Mouse (Mus musculus) megakaryocyte progenitor cell, adult 5-6 weeks (primary cell): Measurements from ENCODE around the gene Nono. TPM values are rescaled to one million over a fixed set of nuclear protein-coding genes. Genes with fewer than 3 reads are reported as not detected.

Experiments used
- ATAC-seq: replicated peaks from 2 replicates; pipeline ENCODE4 v1.8.0; 2016; ENCODE audit warnings: mild to moderate bottlenecking, moderate TSS enrichment, inconsistent platforms; ENCODE audit not compliant: poor library complexity
- total RNA-seq, 2 experiments: library from RNA; stranded (forward) in 1 of 2; stranded (reverse) in 1 of 2; fragments of 157-497, 149-512 nt in 1 of 2; fragments of 200-1000 nt in 1 of 2; gene quantifications; 2 replicates each; pipeline versions ENCODE4 v1.2.3 to v1.2.4; 2015 to 2017

Nono gene
- total RNA-seq (2015) (244 and 248 TPM in 2 replicates), total RNA-seq (2017) (452 and 507 TPM in 2 replicates)

GRCm38 (mm10) chrX:101429142-101429949, at the start of gene Nono:
Nono (plus strand) TSS chrX:101429318.
- ATAC-seq = peak; percentile 87

GRCm38 (mm10) chrX:101379744-101380143, 49.4 kb upstream of the Nono start:
- ATAC-seq = no peak

GRCm38 (mm10) chrX:101383455-101383854, 45.7 kb upstream of the Nono start:
- no peak for ATAC-seq

GRCm38 (mm10) chrX:101384439-101385137, 44.5 kb upstream of the Nono start:
- ATAC-seq = 0 out of 2 replicates have a peak, but pooled peaks have one; percentile 6

GRCm38 (mm10) chrX:101386222-101386621, 42.9 kb upstream of the Nono start:
- no peak for ATAC-seq

DNA sequence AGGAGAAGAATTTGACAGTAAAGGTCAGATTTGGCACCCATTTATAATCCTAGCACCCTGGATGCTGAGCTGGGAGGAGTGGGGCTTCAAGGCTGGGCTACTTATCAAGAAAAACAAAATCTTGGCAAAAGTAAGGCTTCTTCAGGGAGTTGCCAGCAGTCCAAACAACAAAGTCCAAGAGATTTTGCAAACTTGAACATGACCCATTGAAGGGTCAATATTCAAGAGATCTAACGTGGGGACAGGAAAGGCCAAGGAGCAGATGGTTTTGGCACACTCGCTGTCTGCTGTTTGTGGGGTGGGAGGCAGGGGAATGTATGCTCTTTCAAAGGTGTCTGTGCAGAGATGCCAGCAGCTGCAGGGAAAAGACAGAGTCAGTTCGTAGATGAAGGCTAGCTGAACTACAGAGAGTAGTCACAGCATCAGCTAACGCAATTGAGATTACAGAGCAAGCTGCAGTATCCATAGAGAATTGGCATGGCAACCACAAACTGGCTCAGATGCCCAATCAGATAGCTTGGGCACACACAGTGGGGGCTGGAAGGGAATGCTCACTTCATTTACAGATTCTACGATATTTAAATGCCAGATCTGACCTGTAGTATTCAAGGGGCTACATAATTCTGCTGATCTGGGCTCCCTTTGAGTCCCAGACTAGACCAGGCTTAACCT, 40.1 kb upstream of the Nono start:
- ATAC-seq = no peak

DNA sequence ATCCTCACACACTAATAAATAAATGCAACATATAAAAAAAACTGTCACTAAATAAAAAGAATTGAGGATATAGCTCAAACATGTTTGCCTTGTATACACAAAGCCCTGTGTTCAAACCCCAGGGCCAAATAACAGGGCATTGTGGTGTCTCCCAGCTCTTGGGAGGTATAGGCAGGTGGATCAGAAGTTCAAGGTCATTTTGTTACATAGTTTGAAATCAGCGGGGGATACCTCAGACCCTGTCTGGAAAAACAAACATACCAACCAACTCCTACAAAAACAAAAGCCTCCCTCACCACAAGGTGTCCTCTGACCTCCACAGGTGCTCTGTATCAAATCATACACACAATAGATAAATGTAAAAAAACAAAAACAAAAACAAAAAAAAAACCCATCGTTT, 34.8 kb upstream of the Nono start:
- no peak for ATAC-seq

DNA sequence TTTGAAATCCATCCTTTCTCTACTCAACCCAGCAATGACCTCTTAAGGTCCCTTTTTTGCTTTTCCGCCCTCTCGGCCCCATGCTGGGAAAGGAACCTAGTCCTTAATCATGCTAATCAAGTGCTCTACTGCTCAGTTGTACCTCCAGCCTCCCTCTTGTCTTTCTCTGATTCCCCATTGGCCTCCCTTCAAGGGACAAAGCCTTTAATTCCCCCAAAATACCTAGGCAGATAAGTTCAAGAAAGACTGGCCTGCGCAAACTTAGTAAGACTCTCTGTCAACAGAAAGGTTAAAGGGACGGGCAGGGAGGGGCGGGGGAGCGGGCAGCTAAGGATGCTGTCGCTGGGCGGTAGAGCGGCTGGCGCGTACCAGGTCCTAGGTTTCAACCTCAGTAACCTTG, 32.7 kb upstream of the Nono start:
- ATAC-seq = no peak

GRCm38 (mm10) chrX:101418946-101419724, 10.0 kb upstream of the Nono start:
- ATAC-seq = peak; percentile 58

- peak; percentile 94 for ATAC-seq
These were observed 9.1 kb upstream of the Nono start for GRCm38 (mm10) chrX:101419725-101420699.

GRCm38 (mm10) chrX:101420700-101421095, 8.4 kb upstream of the Nono start, which contains the start of gene Zmym3:
Zmym3 (minus strand) TSS chrX:101420849.
- no peak for ATAC-seq

GRCm38 (mm10) chrX:101423462-101423861, 5.7 kb upstream of the Nono start:
- no peak for ATAC-seq

GRCm38 (mm10) chrX:101427774-101428173, 1.3 kb upstream of the Nono start:
- ATAC-seq = peak; percentile 27; the same call in 1 of the 2 replicates

DNA sequence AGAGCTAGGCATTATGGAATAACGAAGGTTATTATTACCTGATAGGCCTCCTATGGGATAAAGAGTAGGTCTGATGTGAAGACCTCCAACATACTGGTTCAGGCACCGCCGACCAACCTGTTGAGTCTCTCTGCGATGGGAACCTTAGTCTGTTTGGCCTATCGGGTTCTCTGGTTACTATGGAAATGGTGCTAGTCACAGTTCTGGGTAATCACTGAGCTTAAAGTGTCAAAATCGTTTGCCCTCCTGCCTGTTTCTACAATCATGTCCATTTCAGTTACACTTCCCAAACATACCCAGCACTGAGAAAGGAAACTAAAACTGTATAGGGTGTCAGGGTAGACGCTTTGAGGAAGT, 355 bp upstream of the Nono start:
- no peak; the same call in 1 of the 2 replicates for ATAC-seq

DNA sequence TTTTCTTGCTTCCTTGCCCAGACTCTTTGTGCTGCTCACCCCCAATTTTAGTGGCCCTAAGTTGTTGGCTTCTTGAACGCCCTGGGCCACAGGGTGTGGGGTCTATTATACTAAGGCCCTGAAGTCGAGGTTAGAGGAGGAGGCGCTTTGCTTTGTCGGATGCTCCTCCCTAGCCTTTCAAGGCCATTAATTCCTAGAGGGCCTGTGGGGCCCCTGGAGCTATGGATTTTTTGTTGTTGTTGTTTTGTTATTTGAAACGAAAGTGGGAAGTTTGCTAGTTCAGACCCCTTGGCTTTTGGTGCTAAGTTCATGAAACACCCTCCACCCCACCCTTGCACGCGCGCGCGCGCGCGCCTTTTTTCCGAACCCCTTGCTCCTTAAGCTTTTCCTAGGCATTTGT, 858 bp downstream of the Nono start:
- peak; percentile 9; the same call in 1 of the 2 replicates for ATAC-seq

- no peak for ATAC-seq
These were observed 19.9 kb downstream of the Nono start, which contains the start of gene Itgb1bp2 for GRCm38 (mm10) chrX:101448886-101449475. Itgb1bp2 (plus strand) TSS chrX:101449088.

DNA sequence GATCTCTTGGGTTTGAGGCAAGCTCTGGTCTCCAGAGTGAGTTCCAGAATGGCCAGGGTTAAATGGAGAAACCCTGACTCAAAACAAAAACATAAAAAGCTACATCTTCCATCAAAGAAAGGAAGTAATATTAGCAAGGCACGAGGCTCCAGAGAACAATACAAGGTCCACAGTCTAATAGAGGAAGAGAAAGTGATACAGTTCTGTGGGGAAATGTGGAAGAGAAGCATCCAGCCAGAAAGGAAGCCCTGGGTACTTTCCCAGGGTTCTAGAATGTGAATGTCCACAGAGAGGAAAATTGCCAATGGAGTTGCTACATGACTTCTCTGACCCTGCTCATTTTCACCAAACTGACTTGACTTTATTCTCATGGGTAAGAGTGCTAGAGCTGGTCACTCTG, 22.0 kb downstream of the Nono start:
- peak; percentile 39 for ATAC-seq

- peak; percentile 48; the same call in 1 of the 2 replicates for ATAC-seq
These were observed 22.5 kb downstream of the Nono start for GRCm38 (mm10) chrX:101451591-101451990.

DNA sequence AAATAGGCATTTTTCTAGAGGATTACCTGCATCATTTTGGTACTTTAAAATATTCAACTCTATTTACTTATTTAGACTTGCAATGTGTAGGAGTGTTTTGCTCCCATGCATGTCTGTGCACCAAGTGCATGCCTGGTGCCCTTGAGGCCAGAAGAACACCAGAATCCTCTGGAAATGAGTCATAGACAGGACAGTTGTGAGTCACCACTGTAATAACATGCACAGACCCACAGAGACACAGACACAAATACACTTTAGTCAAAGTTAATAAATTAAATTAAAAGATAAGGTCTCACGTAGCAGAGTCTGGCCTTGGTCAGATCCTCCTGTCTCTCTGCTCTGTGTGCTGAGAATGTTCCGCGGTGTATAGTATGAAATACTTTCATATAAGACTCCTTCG, 43.1 kb downstream of the Nono start:
- ATAC-seq = no peak
